Mouse (Mus musculus) CH12.LX (cell line): ENCODE measurements around the gene Ccdc148.

Experiments used
- CTCF ChIP-seq, 2 experiments: IDR thresholded peaks in 1 of 2; conservative IDR thresholded peaks in 1 of 2; 2 replicates each; pipeline ENCODE4 v1.5.1; 2011 to 2012; ENCODE audit warnings: low read depth in 2 of 2, low read length in 2 of 2, improper control_type of control experiment in 1 of 2, inconsistent platforms in 1 of 2, mild to moderate bottlenecking in 1 of 2, moderate library complexity in 1 of 2
- MAFK ChIP-seq: IDR thresholded peaks from 2 replicates; pipeline ENCODE4 v1.6.1; 2011; ENCODE audit warnings: low read length, improper control_type of control experiment; ENCODE audit not compliant: insufficient replicate concordance
- POLR2A ChIP-seq: IDR thresholded peaks from 2 replicates; pipeline ENCODE4 v1.6.1; 2011; ENCODE audit warnings: low read depth, mild to moderate bottlenecking, improper control_type of control experiment, low read length
- SIN3A ChIP-seq: IDR thresholded peaks from 2 replicates; pipeline ENCODE4 v1.6.1; 2012; ENCODE audit warnings: low read length, improper control_type of control experiment, inconsistent platforms
- ZNF384 ChIP-seq: IDR thresholded peaks from 2 replicates; pipeline ENCODE4 v1.6.1; 2012; ENCODE audit warnings: low read depth, low read length, improper control_type of control experiment, inconsistent platforms

DNA sequence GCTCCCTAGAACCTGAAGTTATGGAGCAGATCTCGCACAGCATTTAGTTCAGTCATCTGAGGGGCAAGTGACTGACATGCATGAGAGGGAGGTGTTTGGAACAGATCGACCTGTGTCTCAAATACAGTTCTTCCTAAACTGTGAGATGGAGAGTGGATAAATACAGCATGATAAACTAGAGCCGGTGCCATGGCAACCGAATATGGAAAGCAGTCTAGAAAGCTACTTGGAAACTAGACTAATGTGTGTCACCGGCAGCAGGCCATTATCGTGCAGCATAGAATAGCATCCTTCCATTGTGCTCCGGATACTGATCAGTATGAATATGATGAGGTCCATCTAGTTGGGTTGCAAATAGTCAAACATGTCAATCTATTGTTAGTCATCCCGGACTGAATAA, 17.7 kb upstream of the Ccdc148 start:
- TF ChIP-seq CTCF (conservative IDR thresholded peaks at IDR 0.05 in 1 of 2, IDR thresholded peaks at IDR 0.05 in 1 of 2; ENCODE audit: low read depth in 2 of 2, low read length in 2 of 2) (no peak), ZNF384 (no peak), MAFK (no peak), SIN3A (no peak), POLR2A (no peak)
